Mouse (Mus musculus) layer of hippocampus, adult 9-10 months (tissue): ENCODE measurements around the gene Vapb.

ENCODE experiments used
- DNase-seq: peaks from one replicate; pipeline ENCODE4 v3.0.0; 2022; ENCODE audit warnings: low spot score

The Vapb gene

GRCm38 (mm10) chr2:173738232-173738631 lies 921 bp downstream of the Vapb start:
- no peak for DNase-seq

DNA sequence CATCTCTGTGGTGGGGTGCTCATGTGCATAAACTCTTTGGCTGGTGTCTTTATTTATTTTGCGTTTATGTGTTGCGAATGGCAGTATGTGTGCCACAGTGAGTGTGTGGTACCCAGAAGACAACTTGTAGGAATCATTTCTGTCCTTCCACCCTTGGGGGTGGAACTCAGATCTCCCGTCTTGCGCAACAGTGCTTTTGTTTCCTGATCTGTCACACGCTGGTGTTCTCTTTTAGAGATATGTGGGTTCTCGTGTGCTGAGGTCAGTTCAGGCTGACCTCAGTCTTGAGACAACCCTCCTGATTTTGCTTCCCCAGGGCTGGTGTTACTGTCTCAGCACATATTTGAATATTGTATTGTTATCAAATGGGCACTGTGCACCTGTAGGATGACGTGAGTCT lies 1.8 kb downstream of the Vapb start:
- no peak for DNase-seq

- DNase-seq: no peak
These were observed 4.8 kb downstream of the Vapb start for GRCm38 (mm10) chr2:173742090-173742489.

DNA sequence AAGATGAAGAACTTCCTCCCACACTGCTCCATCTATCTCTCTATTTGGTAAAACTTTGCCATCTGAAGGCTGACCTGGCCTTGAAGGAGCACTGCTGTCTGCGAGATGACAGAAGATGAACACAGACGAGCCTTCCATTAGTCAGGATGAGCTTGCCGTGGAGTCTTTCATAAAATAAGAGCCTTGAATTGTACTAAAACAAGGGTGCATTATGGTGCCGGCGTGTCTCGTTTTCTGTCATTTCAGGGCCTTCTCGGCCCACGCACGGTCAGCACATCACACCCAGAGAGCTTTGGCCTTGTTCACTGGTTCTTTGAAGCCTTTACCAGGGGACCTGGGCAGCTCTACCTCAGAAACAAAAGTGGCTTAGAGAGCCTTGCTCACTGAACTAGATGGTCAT lies 5.4 kb downstream of the Vapb start:
- no peak for DNase-seq

- DNase-seq: no peak
These were observed 6.9 kb downstream of the Vapb start for GRCm38 (mm10) chr2:173744070-173744815.

DNA sequence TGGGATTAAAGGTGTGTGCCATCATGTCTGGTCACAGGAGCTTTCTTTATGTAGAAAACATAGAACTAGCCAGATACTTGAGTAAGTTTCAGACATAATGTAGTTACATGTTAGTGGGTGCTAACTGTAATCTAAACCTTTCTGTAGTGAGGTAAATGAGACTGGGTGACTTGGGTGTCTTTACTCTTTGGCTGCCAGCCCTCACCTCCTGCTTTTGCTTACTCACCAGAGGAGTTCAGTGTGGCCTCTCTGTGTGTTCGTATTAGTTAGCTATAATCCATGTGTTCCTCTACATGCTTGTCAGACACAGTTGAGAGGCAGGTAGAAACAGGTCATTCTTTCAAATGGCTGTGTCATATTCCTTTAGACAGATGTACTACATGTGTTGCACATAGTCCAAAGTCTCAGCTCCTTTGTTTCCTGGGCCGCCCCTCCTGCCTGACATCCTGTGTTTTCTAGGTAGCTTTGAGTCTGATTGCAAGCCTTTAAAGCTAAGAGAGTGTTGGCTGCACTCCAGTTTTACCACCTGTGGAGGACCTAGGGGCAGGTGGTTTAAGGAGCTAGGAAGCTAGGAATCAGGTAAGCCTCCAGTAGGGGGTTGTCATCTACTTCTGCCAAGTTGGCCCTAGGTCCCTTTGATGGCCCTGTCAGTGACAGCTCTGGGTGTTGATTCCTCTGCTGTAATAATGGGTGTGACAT lies 11.8 kb downstream of the Vapb start:
- DNase-seq: no peak

GRCm38 (mm10) chr2:173755433-173756144 lies 18.3 kb downstream of the Vapb start:
- no peak for DNase-seq

DNA sequence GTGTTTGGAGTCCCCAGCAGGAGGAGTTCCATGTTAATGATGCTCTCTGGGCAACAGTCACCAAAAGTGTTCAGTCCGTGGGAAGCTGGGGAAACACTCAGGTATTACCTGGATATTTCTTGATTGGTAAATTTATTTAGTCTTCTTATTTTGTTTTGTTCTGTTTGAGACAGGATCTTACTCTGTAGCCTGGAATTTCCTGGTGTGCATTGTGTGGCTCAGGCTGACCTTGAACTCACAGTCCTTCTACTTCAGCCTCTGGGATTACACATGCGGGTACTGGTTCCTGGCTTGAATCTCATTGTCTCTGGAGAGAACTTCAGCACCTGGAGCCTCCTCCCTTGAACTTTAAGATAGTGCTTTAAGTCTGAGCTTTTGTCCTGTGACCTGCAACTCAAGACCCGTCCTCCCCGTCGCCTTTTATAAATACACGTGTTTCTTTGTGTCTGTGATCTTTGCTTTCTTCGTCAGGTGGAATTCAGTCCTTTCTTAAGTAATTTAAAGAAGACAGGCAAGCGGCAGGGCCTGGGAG lies 20.4 kb downstream of the Vapb start:
- no peak for DNase-seq

- no peak for DNase-seq
These were observed 23.3 kb downstream of the Vapb start for GRCm38 (mm10) chr2:173760607-173761006.

DNA sequence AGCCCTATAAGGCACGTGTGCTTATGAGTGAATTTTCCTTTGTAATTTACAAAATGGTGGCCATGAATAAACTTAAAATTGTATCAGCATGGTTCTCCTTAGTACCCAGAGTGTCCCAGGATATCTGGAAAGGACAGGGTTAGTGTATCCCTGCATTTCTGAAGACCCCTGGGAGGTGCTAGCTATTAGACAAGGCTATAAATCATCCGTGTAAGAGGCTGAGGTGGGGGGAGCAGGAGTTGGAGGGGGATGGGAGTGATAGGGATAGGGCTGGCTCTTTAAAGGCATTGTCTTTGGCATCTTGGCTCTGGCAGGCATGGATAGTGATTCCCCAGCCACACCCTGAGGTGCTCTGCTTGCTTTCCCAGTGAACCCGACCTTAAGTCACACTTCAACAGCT lies 27.3 kb downstream of the Vapb start:
- DNase-seq: no peak

DNA sequence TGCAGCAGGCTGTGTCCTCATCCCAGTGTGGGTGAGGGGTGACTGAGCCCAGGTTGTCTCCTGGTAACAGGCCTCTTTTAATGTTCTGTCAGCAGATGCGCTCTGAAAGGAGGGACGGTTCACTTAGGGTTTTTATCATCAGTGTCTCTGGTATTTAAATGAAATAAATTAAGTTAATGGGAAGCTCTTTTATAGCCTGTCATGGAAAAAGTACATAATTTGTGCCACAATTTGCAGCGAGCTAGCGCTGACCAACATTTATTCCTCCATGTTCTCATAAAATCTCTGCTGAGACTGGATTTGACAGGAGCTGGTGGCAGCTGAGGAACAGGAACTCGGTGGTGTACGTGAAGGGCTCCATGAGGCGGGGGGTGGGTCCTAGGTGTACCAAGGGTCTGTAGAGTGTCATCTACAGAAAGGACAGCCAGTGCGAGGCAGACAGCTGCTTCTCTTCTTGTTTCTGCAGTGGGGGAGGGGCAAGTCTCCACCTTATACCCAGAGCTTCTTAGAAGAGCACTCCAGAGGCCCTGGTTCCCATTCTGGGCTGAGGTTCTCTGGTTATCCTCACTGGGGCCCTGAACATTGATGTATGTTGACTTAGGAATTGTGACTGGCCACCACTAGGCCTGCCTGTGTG lies 30.8 kb downstream of the Vapb start:
- DNase-seq: no peak

GRCm38 (mm10) chr2:173769183-173769582 lies 31.9 kb downstream of the Vapb start:
- no peak for DNase-seq

- DNase-seq: no peak
These were observed 33.3 kb downstream of the Vapb start for GRCm38 (mm10) chr2:173770620-173771019.

GRCm38 (mm10) chr2:173771706-173772105 lies 34.4 kb downstream of the Vapb start:
- DNase-seq: no peak

DNA sequence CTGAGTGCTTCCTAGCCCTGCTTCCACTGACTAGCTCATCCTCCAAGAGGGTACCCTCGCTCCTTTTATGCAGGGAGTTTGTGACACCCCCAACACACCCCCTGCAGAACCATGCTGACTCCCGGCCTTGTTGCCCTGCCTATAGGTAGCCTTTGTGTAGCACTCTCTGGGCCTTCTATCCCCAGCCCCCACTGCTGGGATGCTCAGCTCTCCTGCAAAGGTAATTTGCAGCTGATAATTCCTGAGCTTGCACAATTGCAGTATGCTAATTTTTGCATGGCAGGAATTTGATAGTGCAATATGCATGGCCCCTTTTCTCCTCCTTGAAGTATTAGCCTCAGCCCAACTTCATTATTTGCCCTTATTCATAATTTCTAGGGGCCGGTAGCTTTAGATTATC lies 38.2 kb downstream of the Vapb start:
- DNase-seq: no peak

- no peak for DNase-seq
These were observed 38.8 kb downstream of the Vapb start for GRCm38 (mm10) chr2:173776108-173776507.

GRCm38 (mm10) chr2:173780931-173781330 lies 43.6 kb downstream of the Vapb start:
- no peak for DNase-seq

DNA sequence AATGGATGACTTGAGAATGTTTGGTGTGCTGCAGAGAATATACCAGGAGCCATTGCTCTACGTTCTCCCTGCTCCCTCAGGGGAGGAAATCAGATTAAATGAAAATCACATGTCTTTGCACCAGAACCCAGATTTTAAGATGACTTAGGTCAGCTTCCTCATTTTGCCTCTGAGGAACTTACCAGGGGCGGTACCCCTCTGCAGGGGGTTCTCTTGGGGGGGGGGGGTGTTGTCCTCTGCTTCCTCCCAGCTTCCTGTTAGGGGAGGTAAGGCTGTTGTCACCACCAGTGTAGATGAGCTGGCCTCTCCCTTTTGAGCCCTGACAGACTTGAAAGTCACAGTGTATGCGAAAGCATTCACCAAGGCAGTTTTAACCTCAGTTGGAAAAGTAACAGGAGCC lies 47.1 kb downstream of the Vapb start:
- DNase-seq: no peak

DNA sequence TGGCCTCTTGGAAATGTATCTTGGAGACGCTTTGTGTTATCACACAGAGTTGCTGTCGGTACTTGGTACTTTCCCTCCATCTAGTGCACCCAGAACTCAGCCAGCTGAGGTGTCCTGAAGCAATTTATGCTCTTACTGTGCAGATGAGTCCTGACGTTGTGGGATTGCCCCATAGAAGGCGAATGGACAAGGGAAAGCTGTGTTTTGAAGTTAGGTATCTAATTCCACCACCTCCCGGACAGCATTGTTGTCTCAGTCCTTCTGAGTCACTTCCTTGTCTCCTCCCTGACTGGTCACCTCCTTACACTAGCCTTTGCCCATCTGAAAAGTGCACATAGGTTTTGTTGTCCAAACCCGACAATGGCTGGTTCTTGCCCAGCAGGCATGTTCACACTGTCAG lies 47.6 kb downstream of the Vapb start:
- DNase-seq: no peak

- no peak for DNase-seq
These were observed 52.9 kb downstream of the Vapb start for GRCm38 (mm10) chr2:173789945-173790804.
